In genomic region chr3:135973243-135973642, GRCm38 (mm10) we compare ENCODE assay signal across 20 mouse cellular contexts.
DNase-seq lines count a peak whose midpoint lies in the region; ATAC-seq and TF ChIP-seq lines count a peak whose summit lies in the region.
"Had no signal": no experiment of that assay in that cellular context is flagged by ENCODE, and none has a peak within 500 bp of the region (broad histone marks: within the 10 kb centered on the region; RNA-seq: fewer than 3 reads in every experiment).

No protein-coding gene starts in this region.

- peak; percentile 20; the same call in 1 of the 2 replicates for ATAC-seq in megakaryocyte progenitor cell, adult 5-6 weeks (replicated peaks; ENCODE audit: poor library complexity)
- ATAC-seq in heart, embryonic 12.5 days (ENCODE audit: insufficient number of reproducible peaks, low FRiP score) = no peak
- ATAC-seq: forebrain, embryonic 14.5 days; Patski had no signal

- no peak overlapping the region for H3K4me3 ChIP-seq in layer of hippocampus, adult 2 months
- no peak overlapping the region for H3K4me3 ChIP-seq in heart, embryonic 12.5 days
- H3K4me3 ChIP-seq: embryonic facial prominence, embryonic 15.5 days; erythroblast, embryonic 14.5 days; forebrain, embryonic 10.5 days; hindbrain, embryonic 15.5 days had no signal

- WGBS in heart, embryonic 12.5 days = 71% methylated on average over 2 of the region's 2 CpGs

- H3K27ac ChIP-seq in layer of hippocampus, adult 2 months = peak overlapping the region; percentile 94
- H3K27ac ChIP-seq in heart, embryonic 12.5 days (ENCODE audit: poor library complexity, severe bottlenecking) = no peak overlapping the region
- H3K27ac ChIP-seq: embryonic facial prominence, embryonic 15.5 days; forebrain, embryonic 10.5 days; hindbrain, embryonic 15.5 days had no signal

- H3K9ac ChIP-seq in heart, embryonic 12.5 days = no peak overlapping the region
- H3K9ac ChIP-seq: embryonic facial prominence, embryonic 15.5 days; hindbrain, embryonic 15.5 days had no signal

- H3K27me3 ChIP-seq in heart, embryonic 12.5 days (replicated peaks) = peaks cover 3% of the 10 kb centered on the region; the same call in 1 of the 2 replicates
- H3K27me3 ChIP-seq: embryonic facial prominence, embryonic 15.5 days; hindbrain, embryonic 15.5 days; Patski had no signal

- H3K36me3 ChIP-seq in heart, embryonic 12.5 days = no peaks in the 10 kb centered on the region
- H3K36me3 ChIP-seq: embryonic facial prominence, embryonic 15.5 days; forebrain, embryonic 10.5 days; hindbrain, embryonic 15.5 days had no signal

- no peaks in the 10 kb centered on the region for H3K4me1 ChIP-seq in heart, embryonic 12.5 days (replicated peaks)
- H3K4me1 ChIP-seq: embryonic facial prominence, embryonic 15.5 days; forebrain, embryonic 10.5 days; hindbrain, embryonic 15.5 days had no signal

- no peak overlapping the region for H3K4me2 ChIP-seq in heart, embryonic 12.5 days
- H3K4me2 ChIP-seq: embryonic facial prominence, embryonic 15.5 days; heart, embryonic 11.5 days; hindbrain, embryonic 15.5 days had no signal

- DNase-seq in layer of hippocampus, adult 2 months (ENCODE audit: low spot score in 2 of 2) = no peak
- no peak for DNase-seq in layer of hippocampus, postnatal 10 days (ENCODE audit: low spot score in 2 of 2)
- DNase-seq in MEL-GATA-1-ER (ENCODE audit: extremely low read depth, low read depth) = peak; percentile 3
- no peak for DNase-seq in heart, adult 11 months
- DNase-seq: adrenal gland, adult 2 months; adrenal gland, postnatal 25 days; cerebellum, adult 2 months; cerebellum, postnatal 10 days; embryo, embryonic 11 days; gastrocnemius, postnatal 36 days; heart, adult 18-20 months had no signal

- H3K9me3 ChIP-seq in heart, embryonic 12.5 days (replicated peaks) = no peaks in the 10 kb centered on the region
- H3K9me3 ChIP-seq: embryonic facial prominence, embryonic 15.5 days; forebrain, embryonic 10.5 days; hindbrain, embryonic 15.5 days had no signal

- TF ChIP-seq CTCF in layer of hippocampus, adult 2 months (conservative IDR thresholded peaks at IDR 0.05) = no peak
